Mouse (Mus musculus): ENCODE results near the gene Lcmt1. TPM values are rescaled to one million over a fixed set of nuclear protein-coding genes. Genes with fewer than 3 reads are reported as not detected.

Gene Lcmt1
- polyA plus RNA-seq, 1 experiment from 2014 or later: 49.7 TPM

DNA sequence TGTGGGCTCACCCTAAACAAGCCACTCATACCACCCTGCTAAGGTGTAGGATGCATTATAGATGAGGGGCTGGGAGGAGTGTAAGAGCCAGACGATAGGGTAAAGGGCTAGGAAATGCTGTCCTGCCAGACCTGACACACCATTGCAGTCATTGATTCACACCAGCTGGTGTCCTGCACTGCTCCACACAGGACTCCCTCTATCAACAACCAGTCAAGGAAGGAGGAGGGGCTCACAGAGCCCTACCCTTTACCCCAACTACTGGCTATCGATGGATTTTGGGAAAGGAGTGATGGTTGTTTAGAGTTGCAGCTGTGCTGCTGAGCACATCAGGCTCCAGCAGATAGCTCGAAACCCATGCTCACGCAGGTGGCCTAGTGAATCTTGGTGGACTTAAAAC, 47.2 kb downstream of the Lcmt1 start:
- H3K4me1 ChIP-seq (replicated peaks; ENCODE audit: control insufficient read depth, insufficient read depth, low read length): no peaks in the 10 kb centered on the region
- H3K36me3 ChIP-seq (ENCODE audit: control insufficient read depth, insufficient read depth, low read length): no peaks in the 10 kb centered on the region
- H3K27me3 ChIP-seq (replicated peaks; ENCODE audit: control insufficient read depth, insufficient read depth, low read length): no peaks in the 10 kb centered on the region
- no peak for ATAC-seq (replicated peaks; ENCODE audit: low FRiP score)
- no peak overlapping the region for H3K27ac ChIP-seq (ENCODE audit: low read depth, low read length)
- H3K4me3 ChIP-seq (ENCODE audit: low read depth, low read length): no peak overlapping the region
- DNase-seq (ENCODE audit: low spot score): no peak
- no peak overlapping the region for H3K9ac ChIP-seq (ENCODE audit: low read depth, low read length)
- H3K4me2 ChIP-seq: no peak overlapping the region
- 78% methylated on average over 4 of the region's 4 CpGs for WGBS
- no peaks in the 10 kb centered on the region for H3K9me3 ChIP-seq (ENCODE audit: control insufficient read depth, low read length)

- Histone ChIP-seq H3K27ac (ENCODE audit: low read depth, low read length) (no peak overlapping the region), H3K27me3 (replicated peaks; ENCODE audit: control insufficient read depth, insufficient read depth, low read length) (no peaks in the 10 kb centered on the region), H3K4me1 (replicated peaks; ENCODE audit: control insufficient read depth, insufficient read depth, low read length) (no peaks in the 10 kb centered on the region), H3K36me3 (ENCODE audit: control insufficient read depth, insufficient read depth, low read length) (peaks cover 2% of the 10 kb centered on the region; the same call in 1 of the 2 replicates), H3K4me2 (no peak overlapping the region), H3K9me3 (ENCODE audit: control insufficient read depth, low read length) (no peaks in the 10 kb centered on the region), H3K4me3 (ENCODE audit: low read depth, low read length) (no peak overlapping the region), H3K9ac (ENCODE audit: low read depth, low read length) (no peak overlapping the region)
- no peak for ATAC-seq (replicated peaks; ENCODE audit: low FRiP score)
- 92% methylated on average over 3 of the region's 3 CpGs for WGBS
- no peak for DNase-seq (ENCODE audit: low spot score)
These were observed 48.1 kb downstream of the Lcmt1 start for GRCm38 (mm10) chr7:123417661-123418060.

GRCm38 (mm10) chr7:123419984-123420383, 50.4 kb downstream of the Lcmt1 start:
- no peak overlapping the region for H3K9ac ChIP-seq (ENCODE audit: low read depth, low read length)
- no peaks in the 10 kb centered on the region for H3K27me3 ChIP-seq (replicated peaks; ENCODE audit: control insufficient read depth, insufficient read depth, low read length)
- no peak for ATAC-seq (replicated peaks; ENCODE audit: low FRiP score)
- 87% methylated on average over 4 of the region's 4 CpGs for WGBS
- no peak overlapping the region for H3K27ac ChIP-seq (ENCODE audit: low read depth, low read length)
- H3K9me3 ChIP-seq (ENCODE audit: control insufficient read depth, low read length): no peaks in the 10 kb centered on the region
- H3K4me2 ChIP-seq: no peak overlapping the region
- H3K4me3 ChIP-seq (ENCODE audit: low read depth, low read length): no peak overlapping the region
- H3K36me3 ChIP-seq (ENCODE audit: control insufficient read depth, insufficient read depth, low read length): peaks cover 5% of the 10 kb centered on the region; the same call in 1 of the 2 replicates
- DNase-seq (ENCODE audit: low spot score): no peak
- no peaks in the 10 kb centered on the region for H3K4me1 ChIP-seq (replicated peaks; ENCODE audit: control insufficient read depth, insufficient read depth, low read length)

- Histone ChIP-seq H3K27me3 (replicated peaks; ENCODE audit: control insufficient read depth, insufficient read depth, low read length) (no peaks in the 10 kb centered on the region), H3K4me1 (replicated peaks; ENCODE audit: control insufficient read depth, insufficient read depth, low read length) (no peaks in the 10 kb centered on the region), H3K9ac (ENCODE audit: low read depth, low read length) (no peak overlapping the region), H3K36me3 (ENCODE audit: control insufficient read depth, insufficient read depth, low read length) (peaks cover 5% of the 10 kb centered on the region; the same call in 1 of the 2 replicates), H3K9me3 (ENCODE audit: control insufficient read depth, low read length) (no peaks in the 10 kb centered on the region), H3K27ac (ENCODE audit: low read depth, low read length) (no peak overlapping the region), H3K4me3 (ENCODE audit: low read depth, low read length) (no peak overlapping the region), H3K4me2 (no peak overlapping the region)
- ATAC-seq (replicated peaks; ENCODE audit: low FRiP score) (no peak), DNase-seq (ENCODE audit: low spot score) (no peak)
- 88% methylated on average over 3 of the region's 3 CpGs for WGBS
These were observed 52.4 kb downstream of the Lcmt1 start for GRCm38 (mm10) chr7:123421958-123422357.

DNA sequence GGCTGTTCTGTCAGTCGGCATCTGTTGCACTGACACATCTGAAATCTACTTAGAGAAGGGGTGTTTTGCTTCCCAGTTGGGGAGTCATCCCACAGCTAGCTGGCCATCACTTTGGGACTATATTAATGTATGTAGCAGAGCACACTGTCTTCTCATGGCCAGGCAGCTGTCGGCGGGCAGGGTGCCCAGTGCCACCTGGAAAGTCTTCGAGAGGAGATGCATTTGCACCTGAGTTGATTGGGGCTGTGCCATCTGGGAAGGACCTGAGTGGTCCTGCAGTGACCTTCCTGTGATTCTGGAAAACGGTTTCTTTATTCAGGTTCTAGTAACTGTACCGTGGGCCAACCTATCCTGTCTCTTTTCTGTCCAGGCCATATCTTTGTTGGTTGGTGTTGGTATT, 54.7 kb downstream of the Lcmt1 start:
- 93% methylated on average over 6 of the region's 6 CpGs for WGBS
- Histone ChIP-seq H3K9me3 (ENCODE audit: control insufficient read depth, low read length) (no peaks in the 10 kb centered on the region), H3K4me3 (ENCODE audit: low read depth, low read length) (no peak overlapping the region), H3K36me3 (ENCODE audit: control insufficient read depth, insufficient read depth, low read length) (peaks cover 9% of the 10 kb centered on the region; the same call in 1 of the 2 replicates), H3K4me1 (replicated peaks; ENCODE audit: control insufficient read depth, insufficient read depth, low read length) (0 out of 2 replicates have a peak, but pooled peaks cover 2% of the 10 kb centered on the region), H3K4me2 (no peak overlapping the region), H3K27ac (ENCODE audit: low read depth, low read length) (no peak overlapping the region), H3K27me3 (replicated peaks; ENCODE audit: control insufficient read depth, insufficient read depth, low read length) (no peaks in the 10 kb centered on the region), H3K9ac (ENCODE audit: low read depth, low read length) (no peak overlapping the region)
- no peak for DNase-seq (ENCODE audit: low spot score)
- no peak for ATAC-seq (replicated peaks; ENCODE audit: low FRiP score)

DNA sequence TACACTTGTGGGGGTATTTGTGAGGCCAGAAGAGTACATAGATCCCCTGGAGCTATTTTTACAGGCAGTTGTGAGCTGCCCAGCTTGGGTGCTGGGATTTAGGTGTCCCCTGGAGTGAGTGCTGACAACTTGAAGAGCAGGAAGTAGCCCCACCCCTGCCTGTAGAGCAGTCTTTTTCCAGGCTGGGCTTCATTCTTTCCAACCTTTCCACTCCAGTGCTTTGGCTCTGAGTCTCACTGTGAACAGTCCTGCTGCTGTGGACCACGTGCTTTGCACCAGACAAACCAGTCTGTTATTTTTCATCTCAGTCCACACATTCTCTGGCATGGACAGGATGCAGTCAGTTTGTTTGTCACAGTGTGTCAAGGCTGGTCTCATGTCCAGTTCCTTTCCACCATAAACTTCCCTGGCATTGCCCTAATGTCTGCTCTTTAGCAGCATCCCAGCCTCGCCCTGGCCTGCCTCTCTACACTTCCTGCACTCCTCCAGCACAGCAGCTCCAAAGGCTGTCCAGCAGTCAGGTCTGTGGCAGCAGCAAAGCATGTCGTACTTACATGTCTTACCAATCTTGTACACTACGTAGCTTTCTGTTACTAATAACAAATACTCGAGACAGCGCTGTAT, 55.7 kb downstream of the Lcmt1 start:
- Histone ChIP-seq H3K9me3 (ENCODE audit: control insufficient read depth, low read length) (no peaks in the 10 kb centered on the region), H3K36me3 (ENCODE audit: control insufficient read depth, insufficient read depth, low read length) (peaks cover 9% of the 10 kb centered on the region; the same call in 1 of the 2 replicates), H3K4me1 (replicated peaks; ENCODE audit: control insufficient read depth, insufficient read depth, low read length) (0 out of 2 replicates have a peak, but pooled peaks cover 2% of the 10 kb centered on the region), H3K4me3 (ENCODE audit: low read depth, low read length) (no peak overlapping the region), H3K9ac (ENCODE audit: low read depth, low read length) (no peak overlapping the region), H3K4me2 (no peak overlapping the region), H3K27me3 (replicated peaks; ENCODE audit: control insufficient read depth, insufficient read depth, low read length) (no peaks in the 10 kb centered on the region), H3K27ac (ENCODE audit: low read depth, low read length) (no peak overlapping the region)
- 87% methylated on average over 6 of the region's 6 CpGs for WGBS
- no peak for DNase-seq (ENCODE audit: low spot score)
- ATAC-seq (replicated peaks; ENCODE audit: low FRiP score): no peak

- Histone ChIP-seq H3K36me3 (ENCODE audit: control insufficient read depth, insufficient read depth, low read length) (peaks cover 7% of the 10 kb centered on the region; the same call in 1 of the 2 replicates), H3K4me2 (no peak overlapping the region), H3K27ac (ENCODE audit: low read depth, low read length) (no peak overlapping the region), H3K4me1 (replicated peaks; ENCODE audit: control insufficient read depth, insufficient read depth, low read length) (0 out of 2 replicates have a peak, but pooled peaks cover 2% of the 10 kb centered on the region), H3K4me3 (ENCODE audit: low read depth, low read length) (no peak overlapping the region), H3K27me3 (replicated peaks; ENCODE audit: control insufficient read depth, insufficient read depth, low read length) (no peaks in the 10 kb centered on the region), H3K9me3 (ENCODE audit: control insufficient read depth, low read length) (no peaks in the 10 kb centered on the region), H3K9ac (ENCODE audit: low read depth, low read length) (no peak overlapping the region)
- no peak for ATAC-seq (replicated peaks; ENCODE audit: low FRiP score)
- 61% methylated on average over 8 of the region's 8 CpGs for WGBS
- DNase-seq (ENCODE audit: low spot score): no peak
These were observed 60.2 kb downstream of the Lcmt1 start for GRCm38 (mm10) chr7:123429624-123430410.

DNA sequence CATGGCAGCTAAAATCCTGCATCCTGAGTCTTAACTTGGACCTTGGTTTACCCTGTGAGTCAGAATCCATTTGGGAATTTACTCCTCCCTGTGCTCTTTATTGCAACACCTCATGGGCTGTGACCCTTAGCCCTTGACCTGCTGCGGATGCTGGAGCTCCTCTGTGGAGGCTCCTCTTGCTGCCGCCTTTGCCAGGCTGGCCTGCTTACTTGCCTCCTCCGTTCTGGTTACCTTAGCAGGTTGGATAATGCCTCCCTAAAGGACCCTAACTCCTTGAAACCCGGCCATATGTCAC, 60.8 kb downstream of the Lcmt1 start:
- Histone ChIP-seq H3K9ac (ENCODE audit: low read depth, low read length) (no peak overlapping the region), H3K36me3 (ENCODE audit: control insufficient read depth, insufficient read depth, low read length) (peaks cover 7% of the 10 kb centered on the region; the same call in 1 of the 2 replicates), H3K4me1 (replicated peaks; ENCODE audit: control insufficient read depth, insufficient read depth, low read length) (0 out of 2 replicates have a peak, but pooled peaks cover 2% of the 10 kb centered on the region), H3K27ac (ENCODE audit: low read depth, low read length) (no peak overlapping the region), H3K27me3 (replicated peaks; ENCODE audit: control insufficient read depth, insufficient read depth, low read length) (no peaks in the 10 kb centered on the region), H3K4me3 (ENCODE audit: low read depth, low read length) (no peak overlapping the region), H3K9me3 (ENCODE audit: control insufficient read depth, low read length) (no peaks in the 10 kb centered on the region), H3K4me2 (no peak overlapping the region)
- DNase-seq (ENCODE audit: low spot score): no peak
- 0 out of 2 replicates have a peak, but pooled peaks have one; percentile 27 for ATAC-seq (replicated peaks; ENCODE audit: low FRiP score)
- 82% methylated on average over 4 of the region's 4 CpGs for WGBS
